Mouse (Mus musculus) bone marrow, adult 2 months (tissue): Measurements from ENCODE around the gene Nif3l1. TPM values are rescaled to one million over a fixed set of nuclear protein-coding genes. Genes with fewer than 3 reads are reported as not detected.

Source experiments
- H3K27ac ChIP-seq: fragments of 200-500 bp; 2 replicates; pipeline ENCODE4 v1.5.1; 2012; ENCODE audit warnings: low read depth, mild to moderate bottlenecking, control low read depth, inconsistent platforms, low read length; ENCODE audit not compliant: control insufficient read depth, poor library complexity, insufficient read depth
- H3K4me1 ChIP-seq: fragments of 200-500 bp; 2 replicates; pipeline ENCODE4 v1.6.1; 2011; ENCODE audit warnings: low read length; ENCODE audit not compliant: control insufficient read depth, insufficient read depth
- H3K4me3 ChIP-seq: fragments of 200-500 bp; replicated peaks from 2 replicates; pipeline ENCODE3; 2011; ENCODE audit warnings: mild to moderate bottlenecking, low read depth, low read length, control low read depth; ENCODE audit not compliant: control insufficient read depth
- CTCF ChIP-seq: fragments of 200-500 bp; IDR thresholded peaks from 2 replicates; pipeline ENCODE4 v1.5.1; 2011; ENCODE audit warnings: low read length, control low read depth; ENCODE audit not compliant: control insufficient read depth, insufficient read depth
- POLR2A ChIP-seq: fragments of 200-500 bp; IDR thresholded peaks from 2 replicates; pipeline ENCODE4 v1.6.1; 2011; ENCODE audit warnings: low read depth, mild to moderate bottlenecking, control low read depth, low read length, borderline replicate concordance; ENCODE audit not compliant: control insufficient read depth
- WGBS: fragments of 180-500 bp; shearing (Covaris S2); methylation state at CpG from one replicate; pipeline ENCODE4 v1.1.7; 2018; 5-methylcytosine and 5-hydroxymethylcytosine counted together
- polyA plus RNA-seq: library from polyadenylated mRNA; stranded (reverse); fragments of >200 nt; gene quantifications from 2 replicates; pipeline ENCODE4 v1.2.4, GENCODE M21; 2011; ENCODE audit warnings: low replicate concordance; ENCODE audit not compliant: missing spikeins, insufficient read depth, insufficient read length

The Nif3l1 gene
- polyA plus RNA-seq, 1 experiment: 6.0 TPM

GRCm38 (mm10) chr1:58409553-58410197, 35.3 kb upstream of the Nif3l1 start:
- no peak overlapping the region for H3K4me3 ChIP-seq
- no peak overlapping the region for H3K27ac ChIP-seq
- no peaks in the 10 kb centered on the region; the same call in 1 of the 2 replicates for H3K4me1 ChIP-seq
- TF ChIP-seq POLR2A: no peak
- TF ChIP-seq CTCF: no peak
- 73% methylated on average over 5 of the region's 5 CpGs for WGBS

- H3K27ac ChIP-seq: no peak overlapping the region
- 52% methylated on average over 3 of the region's 3 CpGs for WGBS
- no peak for TF ChIP-seq CTCF
- TF ChIP-seq POLR2A: no peak
- no peaks in the 10 kb centered on the region; the same call in 1 of the 2 replicates for H3K4me1 ChIP-seq
- no peak overlapping the region for H3K4me3 ChIP-seq
These were observed 34.8 kb upstream of the Nif3l1 start for GRCm38 (mm10) chr1:58410198-58410588.

- H3K4me1 ChIP-seq: no peaks in the 10 kb centered on the region; the same call in 1 of the 2 replicates
- TF ChIP-seq POLR2A (no peak), CTCF (no peak)
- 88% methylated on average over 7 of the region's 7 CpGs for WGBS
- H3K27ac ChIP-seq: no peak overlapping the region
- no peak overlapping the region for H3K4me3 ChIP-seq
These were observed 34.2 kb upstream of the Nif3l1 start for GRCm38 (mm10) chr1:58410776-58411175.

- H3K4me1 ChIP-seq: no peaks in the 10 kb centered on the region; the same call in 1 of the 2 replicates
- H3K4me3 ChIP-seq: no peak overlapping the region
- WGBS: 28% methylated on average over 1 of the region's 1 CpGs
- TF ChIP-seq POLR2A (no peak), CTCF (no peak)
- no peak overlapping the region for H3K27ac ChIP-seq
These were observed 29.5 kb upstream of the Nif3l1 start for GRCm38 (mm10) chr1:58415442-58415841.

GRCm38 (mm10) chr1:58416048-58416447, 28.9 kb upstream of the Nif3l1 start:
- no peaks in the 10 kb centered on the region; the same call in 1 of the 2 replicates for H3K4me1 ChIP-seq
- WGBS: 45% methylated on average over 2 of the region's 2 CpGs
- TF ChIP-seq POLR2A: no peak
- no peak for TF ChIP-seq CTCF
- H3K4me3 ChIP-seq: no peak overlapping the region
- H3K27ac ChIP-seq: no peak overlapping the region

- H3K4me3 ChIP-seq: no peak overlapping the region
- no peak for TF ChIP-seq CTCF
- TF ChIP-seq POLR2A: no peak
- no peaks in the 10 kb centered on the region; the same call in 1 of the 2 replicates for H3K4me1 ChIP-seq
- 76% methylated on average over 10 of the region's 10 CpGs for WGBS
- no peak overlapping the region for H3K27ac ChIP-seq
These were observed 24.9 kb upstream of the Nif3l1 start for GRCm38 (mm10) chr1:58420032-58420431.

- Histone ChIP-seq H3K4me1 (no peaks in the 10 kb centered on the region; the same call in 1 of the 2 replicates), H3K4me3 (no peak overlapping the region), H3K27ac (no peak overlapping the region)
- TF ChIP-seq POLR2A (no peak), CTCF (no peak)
- 39% methylated on average over 7 of the region's 7 CpGs for WGBS
These were observed 24.0 kb upstream of the Nif3l1 start for GRCm38 (mm10) chr1:58420961-58421360.

GRCm38 (mm10) chr1:58422879-58423278, 22.1 kb upstream of the Nif3l1 start:
- no peaks in the 10 kb centered on the region; the same call in 1 of the 2 replicates for H3K4me1 ChIP-seq
- peak overlapping the region; percentile 84 for H3K4me3 ChIP-seq
- WGBS: 1% methylated on average over 13 of the region's 13 CpGs
- peak overlapping the region; percentile 98 for H3K27ac ChIP-seq
- TF ChIP-seq CTCF (no peak), POLR2A (no peak)
